Mouse (Mus musculus): ENCODE measurements at regions not wholly inside any gene's neighbourhood (a gene's known extent, or its start where the extent isn't known, plus 50 kb on each side); places are given as distances from the start of the nearest gene placed in this dataset.

DNA sequence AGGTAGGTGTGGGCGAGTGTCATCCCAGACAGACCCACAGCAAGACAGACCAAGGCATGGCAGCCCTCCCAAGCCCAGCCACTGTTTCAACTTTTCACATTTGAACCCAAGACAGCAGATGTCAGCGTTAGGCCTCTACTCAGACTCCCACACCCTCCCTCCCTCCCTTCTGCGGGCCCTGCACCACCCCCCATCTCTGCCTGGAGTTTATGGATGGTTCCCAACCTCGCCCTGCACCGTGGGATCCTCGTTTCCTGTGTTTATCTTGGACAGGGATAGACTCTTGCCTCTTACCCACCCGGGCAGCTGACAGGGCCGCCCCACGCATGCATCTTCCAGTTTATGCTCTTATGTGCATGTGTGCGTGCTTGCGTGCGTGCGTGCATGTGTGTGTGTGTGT is 85.2 kb upstream of the Zbtb40 start:
- peak overlapping the region; percentile 5; the same call in 1 of the 2 replicates for H3K27ac ChIP-seq (ENCODE audit: low read depth)
- H3K4me1 ChIP-seq (replicated peaks; ENCODE audit: control insufficient read depth, insufficient read depth, low read length): peaks cover 26% of the 10 kb centered on the region
- H3K9me3 ChIP-seq (ENCODE audit: control insufficient read depth, low read length): no peaks in the 10 kb centered on the region
- H3K9ac ChIP-seq (ENCODE audit: low read length): no peak overlapping the region
- 22% methylated on average over 13 of the region's 13 CpGs for WGBS
- H3K4me3 ChIP-seq (ENCODE audit: low read depth, low read length): no peak overlapping the region
- no peaks in the 10 kb centered on the region for H3K27me3 ChIP-seq (replicated peaks; ENCODE audit: control insufficient read depth, insufficient read depth, low read length)
- DNase-seq (ENCODE audit: low spot score): no peak
- 0 out of 2 replicates have a peak overlapping the region, but pooled peaks have one; percentile 4 for H3K4me2 ChIP-seq (ENCODE audit: low read length)
- no peaks in the 10 kb centered on the region for H3K36me3 ChIP-seq (ENCODE audit: control insufficient read depth, insufficient read depth, low read length)
- ATAC-seq (replicated peaks; ENCODE audit: low FRiP score, low TSS enrichment, low read depth): peak; percentile 53

DNA sequence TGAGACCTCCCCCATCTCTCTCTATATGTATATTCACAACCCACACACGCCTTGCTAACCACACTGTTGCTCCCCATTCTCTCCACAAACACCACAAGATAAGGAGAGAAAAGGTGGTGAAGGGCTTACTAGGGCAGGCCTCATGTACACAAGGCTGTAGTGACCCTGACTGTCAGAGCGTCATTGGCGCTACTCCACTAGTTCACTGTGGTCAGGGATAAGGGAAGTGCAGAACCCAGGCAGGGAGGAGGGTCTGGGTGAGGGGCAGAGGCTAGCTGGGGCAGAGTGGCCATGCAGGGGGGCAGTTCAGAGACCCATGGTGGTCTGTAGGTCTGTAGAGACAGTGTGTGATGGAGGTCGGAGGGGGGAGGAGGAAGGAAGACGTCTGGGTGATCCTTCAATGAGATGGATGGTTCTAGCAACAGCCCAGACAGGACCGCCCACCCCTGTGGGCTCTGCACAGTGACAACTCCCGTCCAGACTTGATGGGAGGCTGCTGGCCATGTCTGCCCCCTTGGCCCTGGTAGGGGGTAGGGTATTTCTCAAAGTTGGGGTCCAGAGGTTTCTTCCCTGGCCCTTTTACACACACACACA is 82.1 kb upstream of the Zbtb40 start:
- no peak overlapping the region for H3K27ac ChIP-seq (ENCODE audit: low read depth)
- DNase-seq (ENCODE audit: low spot score): no peak
- no peaks in the 10 kb centered on the region for H3K36me3 ChIP-seq (ENCODE audit: control insufficient read depth, insufficient read depth, low read length)
- no peaks in the 10 kb centered on the region for H3K9me3 ChIP-seq (ENCODE audit: control insufficient read depth, low read length)
- 27% methylated on average over 7 of the region's 7 CpGs for WGBS
- no peak overlapping the region for H3K9ac ChIP-seq (ENCODE audit: low read length)
- H3K4me1 ChIP-seq (replicated peaks; ENCODE audit: control insufficient read depth, insufficient read depth, low read length): peaks cover 21% of the 10 kb centered on the region
- no peaks in the 10 kb centered on the region for H3K27me3 ChIP-seq (replicated peaks; ENCODE audit: control insufficient read depth, insufficient read depth, low read length)
- ATAC-seq (replicated peaks; ENCODE audit: low FRiP score, low TSS enrichment, low read depth): no peak
- H3K4me3 ChIP-seq (ENCODE audit: low read depth, low read length): no peak overlapping the region
- H3K4me2 ChIP-seq (ENCODE audit: low read length): no peak overlapping the region

DNA sequence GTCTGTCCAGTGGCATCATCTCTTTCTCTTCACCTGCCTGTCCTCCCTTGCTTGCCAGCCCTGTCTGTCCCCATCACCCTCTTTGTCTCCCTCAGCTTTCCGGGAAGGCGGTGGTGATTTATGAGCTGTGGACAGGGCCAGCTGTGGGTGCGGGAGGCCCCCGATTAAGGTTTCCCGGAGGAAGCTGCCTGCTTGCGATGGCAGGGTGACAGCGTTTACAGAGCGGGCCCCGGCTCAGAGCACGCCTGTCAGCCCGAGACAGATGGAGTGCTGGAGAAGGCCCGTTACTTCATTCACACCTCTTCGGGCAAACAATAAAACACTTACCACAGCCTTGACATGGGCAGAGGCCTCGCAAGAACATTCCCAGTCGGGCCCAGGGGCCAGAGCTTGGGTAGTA is 79.6 kb upstream of the Zbtb40 start:
- H3K36me3 ChIP-seq (ENCODE audit: control insufficient read depth, insufficient read depth, low read length): no peaks in the 10 kb centered on the region
- WGBS: 10% methylated on average over 15 of the region's 15 CpGs
- H3K4me2 ChIP-seq (ENCODE audit: low read length): no peak overlapping the region
- H3K9me3 ChIP-seq (ENCODE audit: control insufficient read depth, low read length): no peaks in the 10 kb centered on the region
- DNase-seq (ENCODE audit: low spot score) (no peak), ATAC-seq (replicated peaks; ENCODE audit: low FRiP score, low TSS enrichment, low read depth) (no peak)
- no peak overlapping the region for H3K4me3 ChIP-seq (ENCODE audit: low read depth, low read length)
- no peaks in the 10 kb centered on the region for H3K27me3 ChIP-seq (replicated peaks; ENCODE audit: control insufficient read depth, insufficient read depth, low read length)
- H3K27ac ChIP-seq (ENCODE audit: low read depth): no peak overlapping the region
- peaks cover 7% of the 10 kb centered on the region; the same call in 1 of the 2 replicates for H3K4me1 ChIP-seq (replicated peaks; ENCODE audit: control insufficient read depth, insufficient read depth, low read length)
- no peak overlapping the region for H3K9ac ChIP-seq (ENCODE audit: low read length)

DNA sequence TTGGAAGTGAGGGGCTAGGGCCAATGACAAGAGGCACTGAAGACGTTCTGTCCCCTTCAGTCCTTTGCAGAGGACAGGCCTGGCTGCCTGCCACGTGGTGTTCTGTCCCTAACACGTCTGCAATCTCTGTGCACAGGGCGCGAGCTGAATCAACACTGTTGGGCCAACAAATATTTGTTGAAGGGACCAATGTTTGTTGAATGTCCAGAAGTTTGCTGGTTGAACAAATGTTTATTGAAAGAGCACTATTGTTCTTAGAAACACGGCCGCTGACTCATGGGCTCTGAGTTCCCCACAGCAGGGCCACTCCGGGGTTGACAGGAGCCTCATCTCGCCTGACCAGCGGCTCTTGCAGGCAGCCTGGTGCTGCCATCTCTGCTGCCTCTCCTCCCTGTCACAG is 73.1 kb upstream of the Zbtb40 start:
- 45% methylated on average over 10 of the region's 10 CpGs for WGBS
- Histone ChIP-seq H3K27me3 (replicated peaks; ENCODE audit: control insufficient read depth, insufficient read depth, low read length) (no peaks in the 10 kb centered on the region), H3K27ac (ENCODE audit: low read depth) (no peak overlapping the region), H3K9ac (ENCODE audit: low read length) (no peak overlapping the region), H3K9me3 (ENCODE audit: control insufficient read depth, low read length) (no peaks in the 10 kb centered on the region), H3K4me1 (replicated peaks; ENCODE audit: control insufficient read depth, insufficient read depth, low read length) (peaks cover 15% of the 10 kb centered on the region), H3K4me2 (ENCODE audit: low read length) (no peak overlapping the region), H3K4me3 (ENCODE audit: low read depth, low read length) (no peak overlapping the region), H3K36me3 (ENCODE audit: control insufficient read depth, insufficient read depth, low read length) (no peaks in the 10 kb centered on the region)
- ATAC-seq (replicated peaks; ENCODE audit: low FRiP score, low TSS enrichment, low read depth): no peak
- DNase-seq (ENCODE audit: low spot score): no peak

DNA sequence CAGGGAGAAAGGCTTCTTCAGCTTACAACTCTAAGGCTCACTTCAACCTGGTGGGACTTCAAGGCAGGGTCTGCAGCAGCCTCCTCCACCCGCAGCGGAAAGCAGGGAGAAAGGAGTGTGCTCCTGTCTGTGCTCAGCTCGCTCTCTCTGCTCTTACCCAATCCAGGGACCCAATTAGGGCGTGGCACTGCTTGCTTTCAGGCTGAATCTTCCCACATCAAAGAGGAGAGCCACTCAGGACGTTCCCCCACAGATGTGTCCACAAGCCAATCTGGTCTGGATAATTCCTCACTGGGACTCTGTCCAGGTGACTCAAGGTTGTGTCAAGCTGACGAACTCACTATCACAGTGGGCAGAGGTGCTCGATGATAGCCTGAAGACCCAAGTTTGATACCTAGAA is 72.0 kb upstream of the Zbtb40 start:
- no peaks in the 10 kb centered on the region for H3K27me3 ChIP-seq (replicated peaks; ENCODE audit: control insufficient read depth, insufficient read depth, low read length)
- peaks cover 15% of the 10 kb centered on the region for H3K4me1 ChIP-seq (replicated peaks; ENCODE audit: control insufficient read depth, insufficient read depth, low read length)
- H3K4me3 ChIP-seq (ENCODE audit: low read depth, low read length): no peak overlapping the region
- H3K4me2 ChIP-seq (ENCODE audit: low read length): no peak overlapping the region
- H3K9me3 ChIP-seq (ENCODE audit: control insufficient read depth, low read length): no peaks in the 10 kb centered on the region
- no peak overlapping the region for H3K27ac ChIP-seq (ENCODE audit: low read depth)
- no peaks in the 10 kb centered on the region for H3K36me3 ChIP-seq (ENCODE audit: control insufficient read depth, insufficient read depth, low read length)
- WGBS: 55% methylated on average over 7 of the region's 7 CpGs
- DNase-seq (ENCODE audit: low spot score) (no peak), ATAC-seq (replicated peaks; ENCODE audit: low FRiP score, low TSS enrichment, low read depth) (no peak)
- H3K9ac ChIP-seq (ENCODE audit: low read length): no peak overlapping the region

DNA sequence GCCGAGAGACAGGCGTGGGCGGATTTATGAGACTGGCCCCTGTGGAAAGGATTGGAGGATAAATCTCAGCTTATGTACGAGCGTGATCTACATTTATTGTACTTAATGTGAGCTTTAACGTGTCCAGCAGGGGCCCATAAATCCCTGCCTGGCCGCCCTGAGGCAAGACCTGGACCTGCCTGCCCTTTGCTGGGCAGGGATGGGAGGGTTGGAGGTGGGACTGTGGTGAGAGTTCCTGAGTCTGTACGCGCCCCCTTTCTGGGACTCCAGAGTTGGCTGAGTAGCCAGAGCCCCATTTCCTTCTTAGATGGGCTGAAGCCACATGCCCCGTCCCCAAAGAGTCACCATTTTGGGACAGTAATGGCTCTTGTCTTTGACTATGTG is 69.7 kb upstream of the Zbtb40 start:
- Histone ChIP-seq H3K27me3 (replicated peaks; ENCODE audit: control insufficient read depth, insufficient read depth, low read length) (no peaks in the 10 kb centered on the region), H3K27ac (ENCODE audit: low read depth) (no peak overlapping the region; the same call in 1 of the 2 replicates), H3K4me2 (ENCODE audit: low read length) (peak overlapping the region; percentile 62), H3K9me3 (ENCODE audit: control insufficient read depth, low read length) (no peaks in the 10 kb centered on the region), H3K4me3 (ENCODE audit: low read depth, low read length) (peak overlapping the region; percentile 33), H3K9ac (ENCODE audit: low read length) (0 out of 2 replicates have a peak overlapping the region, but pooled peaks have one; percentile 34), H3K36me3 (ENCODE audit: control insufficient read depth, insufficient read depth, low read length) (no peaks in the 10 kb centered on the region), H3K4me1 (replicated peaks; ENCODE audit: control insufficient read depth, insufficient read depth, low read length) (peaks cover 15% of the 10 kb centered on the region)
- WGBS: 8% methylated on average over 10 of the region's 10 CpGs
- DNase-seq (ENCODE audit: low spot score) (no peak), ATAC-seq (replicated peaks; ENCODE audit: low FRiP score, low TSS enrichment, low read depth) (peak; percentile 47; the same call in 1 of the 2 replicates)

DNA sequence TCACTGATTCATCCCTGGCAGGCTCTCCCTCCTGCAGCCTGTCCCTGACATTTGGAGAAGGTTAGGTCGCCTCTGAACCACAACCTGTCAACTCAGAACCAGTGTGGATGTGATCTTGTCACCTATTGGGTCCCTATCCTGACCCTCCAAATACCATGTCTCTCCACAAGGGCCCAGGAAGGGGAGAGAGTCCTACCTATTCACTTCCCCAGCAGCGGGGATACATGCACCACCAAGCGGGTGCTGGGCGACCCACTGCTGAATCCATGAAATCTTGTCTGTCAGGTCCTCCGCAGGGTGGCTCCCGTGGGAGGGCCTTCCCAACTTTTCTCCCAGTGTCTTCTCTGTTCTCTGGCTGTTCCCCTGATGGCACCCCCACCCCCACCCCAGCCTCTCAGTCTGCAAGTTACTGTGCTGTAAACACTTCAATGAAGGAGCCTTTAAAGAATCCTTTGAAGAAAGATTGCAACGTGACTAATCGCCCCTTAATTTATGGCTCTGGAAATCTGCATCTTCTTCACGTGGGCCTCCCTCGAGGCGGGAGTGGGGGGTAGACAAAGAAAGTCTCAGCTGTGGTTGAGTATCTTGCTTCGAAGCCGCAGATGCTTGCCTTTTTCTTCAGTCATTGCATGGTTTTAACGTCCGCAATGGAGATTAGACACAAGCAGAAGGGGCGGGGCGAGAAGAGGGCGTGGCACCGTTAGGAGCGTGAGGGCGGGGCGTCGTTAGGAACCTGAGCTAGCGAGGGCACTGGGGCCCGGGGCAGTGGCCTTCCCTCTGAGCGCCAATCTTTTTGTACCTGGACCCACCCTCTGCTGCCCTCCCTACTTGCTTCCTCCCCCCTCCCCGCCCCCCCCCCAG is 69.1 kb upstream of the Zbtb40 start:
- Histone ChIP-seq H3K9me3 (ENCODE audit: control insufficient read depth, low read length) (no peaks in the 10 kb centered on the region), H3K36me3 (ENCODE audit: control insufficient read depth, insufficient read depth, low read length) (no peaks in the 10 kb centered on the region), H3K4me3 (ENCODE audit: low read depth, low read length) (peak overlapping the region; percentile 33), H3K9ac (ENCODE audit: low read length) (0 out of 2 replicates have a peak overlapping the region, but pooled peaks have one; percentile 34), H3K4me2 (ENCODE audit: low read length) (peak overlapping the region; percentile 62), H3K4me1 (replicated peaks; ENCODE audit: control insufficient read depth, insufficient read depth, low read length) (peaks cover 15% of the 10 kb centered on the region), H3K27me3 (replicated peaks; ENCODE audit: control insufficient read depth, insufficient read depth, low read length) (no peaks in the 10 kb centered on the region), H3K27ac (ENCODE audit: low read depth) (no peak overlapping the region; the same call in none of the 2 replicates)
- 2% methylated on average over 26 of the region's 27 CpGs for WGBS
- DNase-seq (ENCODE audit: low spot score) (peak; percentile 87), ATAC-seq (replicated peaks; ENCODE audit: low FRiP score, low TSS enrichment, low read depth) (peak; percentile 79)

DNA sequence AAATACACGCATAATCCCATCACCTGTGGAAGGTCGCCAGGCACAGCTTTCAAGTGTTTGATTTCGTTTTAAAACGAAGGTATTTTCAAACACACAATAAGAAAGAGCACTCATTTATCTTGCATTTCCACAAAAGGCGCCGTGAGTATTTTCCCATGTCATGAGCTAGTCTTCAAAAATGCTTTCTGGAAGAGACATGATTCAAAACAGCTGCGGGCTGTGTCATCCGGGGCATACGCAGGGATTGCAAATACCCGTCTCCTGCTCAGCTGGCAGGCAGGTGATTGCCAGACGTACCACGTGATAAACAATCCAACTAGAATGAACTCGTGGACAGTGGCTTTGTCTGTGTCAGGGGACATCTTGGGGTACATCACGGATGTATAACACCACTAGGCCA is 66.5 kb upstream of the Zbtb40 start:
- Histone ChIP-seq H3K4me3 (ENCODE audit: low read depth, low read length) (no peak overlapping the region), H3K9ac (ENCODE audit: low read length) (no peak overlapping the region), H3K27me3 (replicated peaks; ENCODE audit: control insufficient read depth, insufficient read depth, low read length) (no peaks in the 10 kb centered on the region), H3K27ac (ENCODE audit: low read depth) (no peak overlapping the region), H3K9me3 (ENCODE audit: control insufficient read depth, low read length) (no peaks in the 10 kb centered on the region), H3K4me1 (replicated peaks; ENCODE audit: control insufficient read depth, insufficient read depth, low read length) (peaks cover 15% of the 10 kb centered on the region), H3K36me3 (ENCODE audit: control insufficient read depth, insufficient read depth, low read length) (no peaks in the 10 kb centered on the region), H3K4me2 (ENCODE audit: low read length) (no peak overlapping the region)
- DNase-seq (ENCODE audit: low spot score) (no peak), ATAC-seq (replicated peaks; ENCODE audit: low FRiP score, low TSS enrichment, low read depth) (no peak)
- WGBS: 78% methylated on average over 14 of the region's 14 CpGs
